Mouse (Mus musculus) left cerebral cortex, adult 2 months (tissue): ENCODE measurements around the gene Nubpl. TPM values are rescaled to one million over a fixed set of nuclear protein-coding genes. Genes with fewer than 3 reads are reported as not detected.

Experiments
- DNase-seq, 2 experiments: peaks; one replicate each; pipeline ENCODE4 v3.0.0; 2021 to 2022; ENCODE audit warnings: low spot score in 2 of 2, mixed read lengths in 1 of 2; ENCODE audit errors: extremely low spot score in 1 of 2
- H3K27ac ChIP-seq: fragments of 200-600 bp; 2 replicates; pipeline ENCODE4 v1.8.1; 2022
- H3K4me3 ChIP-seq: fragments of 200-600 bp; 2 replicates; pipeline ENCODE4 v1.8.1; 2022
- CTCF ChIP-seq: fragments of 200-600 bp; IDR thresholded peaks from 2 replicates; pipeline ENCODE4 v1.8.1; 2022; ENCODE audit warnings: antibody characterized with exemption, mild to moderate bottlenecking, moderate library complexity
- intact Hi-C: fragments of 180-260 bp; cut with DNase I; formaldehyde crosslinking; loops from one replicate; pipeline ENCODE4 v1.15.1; 2025
- total RNA-seq, 2 experiments: library from RNA; stranded (reverse); gene quantifications; 2 replicates each; pipeline ENCODE4 v1.2.3; 2021

The Nubpl gene
- total RNA-seq, 2 experiments from 2014 or later: 4.7 to 5.4 TPM

DNA sequence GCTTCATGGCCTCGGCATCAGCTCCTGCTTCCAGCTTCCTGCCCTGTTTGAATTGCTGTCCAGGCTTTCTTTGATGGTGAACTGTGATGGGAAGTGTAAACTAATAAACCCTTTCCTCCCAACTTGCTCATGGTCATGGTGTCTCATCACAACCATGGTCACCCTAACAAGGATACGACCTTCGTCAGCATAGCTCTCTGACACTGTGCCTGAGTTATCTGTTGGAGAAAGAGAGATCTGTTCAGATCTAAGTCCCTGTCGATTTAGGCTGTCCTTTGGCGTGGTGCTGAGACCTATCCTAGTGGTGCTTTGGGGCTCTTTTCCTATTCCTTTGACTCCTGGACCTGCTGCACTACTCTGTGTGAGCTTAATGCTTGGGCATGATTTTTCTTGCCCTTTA, 156.6 kb downstream of the Nubpl start:
- H3K4me3 ChIP-seq: no peak overlapping the region
- DNase-seq: no peak
- intact Hi-C loops: no loop called here
- TF ChIP-seq CTCF: no peak
- no peak overlapping the region for H3K27ac ChIP-seq

GRCm38 (mm10) chr12:52268131-52268530, 170.6 kb downstream of the Nubpl start:
- no peak for TF ChIP-seq CTCF
- no peak for DNase-seq
- intact Hi-C loops: no loop called here
- Histone ChIP-seq H3K27ac (no peak overlapping the region), H3K4me3 (no peak overlapping the region)

- no peak overlapping the region for H3K27ac ChIP-seq
- DNase-seq: no peak
- intact Hi-C loops: no loop called here
- no peak for TF ChIP-seq CTCF
- no peak overlapping the region for H3K4me3 ChIP-seq
Observed at GRCm38 (mm10) chr12:52272828-52273227, 175.3 kb downstream of the Nubpl start.

GRCm38 (mm10) chr12:52276320-52276719, 178.8 kb downstream of the Nubpl start:
- no peak for TF ChIP-seq CTCF
- H3K27ac ChIP-seq: no peak overlapping the region
- H3K4me3 ChIP-seq: no peak overlapping the region
- intact Hi-C loops: no loop called here
- no peak for DNase-seq

DNA sequence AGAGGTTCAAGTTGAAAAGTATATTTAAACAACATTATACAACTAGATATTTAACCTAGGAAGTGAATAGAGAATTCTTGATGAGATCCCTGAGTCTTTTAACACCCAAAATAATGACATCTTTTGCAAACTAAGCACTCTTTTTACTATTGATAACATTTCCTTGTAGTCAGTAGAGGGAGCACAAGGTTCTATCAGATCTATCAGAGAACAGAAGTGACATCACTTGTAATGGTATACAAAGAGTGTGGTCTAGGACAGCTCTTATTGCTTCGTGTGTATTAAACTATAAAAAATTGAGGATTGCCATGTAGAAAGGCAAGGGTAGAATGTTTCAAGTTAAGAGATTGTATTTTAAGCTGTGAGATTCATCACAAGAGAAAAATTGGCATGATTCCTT, 183.7 kb downstream of the Nubpl start:
- DNase-seq: no peak
- Histone ChIP-seq H3K4me3 (no peak overlapping the region), H3K27ac (no peak overlapping the region)
- intact Hi-C loops: no loop called here
- peak; percentile 35 for TF ChIP-seq CTCF

GRCm38 (mm10) chr12:52284471-52284870, 186.9 kb downstream of the Nubpl start:
- intact Hi-C loops: no loop called here
- DNase-seq: no peak
- no peak overlapping the region for H3K4me3 ChIP-seq
- no peak overlapping the region for H3K27ac ChIP-seq
- no peak; the same call in 1 of the 2 replicates for TF ChIP-seq CTCF

DNA sequence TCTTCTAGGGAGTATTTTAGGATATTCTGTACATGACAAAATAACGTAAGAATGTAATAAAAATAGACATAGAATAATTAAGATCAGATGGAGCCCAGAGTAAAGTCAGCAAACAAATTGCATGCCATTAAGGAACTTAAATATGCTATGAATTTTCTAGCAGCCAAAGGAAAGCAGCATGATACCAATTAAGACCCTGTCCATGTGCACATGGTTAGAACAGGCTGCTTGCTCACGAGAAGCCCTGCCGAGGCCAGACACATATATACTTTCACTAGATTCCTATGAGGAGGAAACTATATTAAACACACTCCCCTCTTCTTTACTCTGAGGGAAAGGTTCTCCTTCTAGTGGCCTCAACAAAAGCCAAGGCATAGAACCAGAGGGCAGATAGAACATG, 189.3 kb downstream of the Nubpl start:
- intact Hi-C loops: no loop called here
- Histone ChIP-seq H3K27ac (no peak overlapping the region), H3K4me3 (no peak overlapping the region)
- no peak for TF ChIP-seq CTCF
- no peak for DNase-seq

GRCm38 (mm10) chr12:52288537-52288936, 191.0 kb downstream of the Nubpl start:
- intact Hi-C loops: no loop called here
- TF ChIP-seq CTCF: no peak
- no peak for DNase-seq
- no peak overlapping the region for H3K4me3 ChIP-seq
- no peak overlapping the region for H3K27ac ChIP-seq

- DNase-seq: no peak
Observed at GRCm38 (mm10) chr12:52288941-52289567, 191.5 kb downstream of the Nubpl start.

GRCm38 (mm10) chr12:52289594-52289993, 192.1 kb downstream of the Nubpl start:
- no peak overlapping the region for H3K4me3 ChIP-seq
- no peak for DNase-seq
- no peak for TF ChIP-seq CTCF
- intact Hi-C loops: no loop called here
- no peak overlapping the region for H3K27ac ChIP-seq

More at GRCm38 (mm10) chr12:52288941-52289567, 191.5 kb downstream of the Nubpl start:
- intact Hi-C loops: no loop called here
- Histone ChIP-seq H3K27ac (peak overlapping the region; percentile 25; the same call in 1 of the 2 replicates), H3K4me3 (no peak overlapping the region)
- no peak for TF ChIP-seq CTCF

DNA sequence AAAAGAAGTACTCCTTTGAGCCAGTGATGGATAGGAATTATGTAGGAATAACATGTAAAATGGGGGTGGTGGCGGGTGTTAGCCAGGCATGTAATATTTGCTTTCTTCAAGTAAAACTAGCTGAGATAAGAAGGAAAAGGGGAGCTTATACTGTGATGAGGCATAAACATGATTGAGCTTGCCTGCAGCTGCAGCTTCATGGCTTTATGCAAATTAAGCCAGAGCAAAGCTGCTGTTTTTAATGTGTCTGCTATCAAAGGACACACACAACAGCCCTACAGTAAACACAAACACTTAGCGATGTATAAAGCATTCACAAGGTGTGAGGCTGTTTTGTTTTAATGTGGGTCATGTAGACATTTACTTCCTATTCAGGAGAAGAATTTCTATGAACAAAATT, 196.4 kb downstream of the Nubpl start:
- H3K27ac ChIP-seq: no peak overlapping the region
- intact Hi-C loops: no loop called here
- TF ChIP-seq CTCF: no peak

GRCm38 (mm10) chr12:52297988-52298387, 200.5 kb downstream of the Nubpl start:
- DNase-seq: no peak
- intact Hi-C loops: no loop called here
- no peak overlapping the region for H3K4me3 ChIP-seq
- H3K27ac ChIP-seq: no peak overlapping the region
- TF ChIP-seq CTCF: no peak

More for the DNA sequence above, 196.4 kb downstream of the Nubpl start:
- H3K4me3 ChIP-seq: no peak overlapping the region
- no peak for DNase-seq

GRCm38 (mm10) chr12:52298683-52299082, 201.1 kb downstream of the Nubpl start:
- no peak for DNase-seq
- Histone ChIP-seq H3K4me3 (no peak overlapping the region), H3K27ac (no peak overlapping the region)
- TF ChIP-seq CTCF: no peak
- intact Hi-C loops: no loop called here

GRCm38 (mm10) chr12:52302961-52303360, 205.4 kb downstream of the Nubpl start:
- TF ChIP-seq CTCF: no peak
- H3K27ac ChIP-seq: no peak overlapping the region
- DNase-seq: no peak
- intact Hi-C loops: no loop called here
- H3K4me3 ChIP-seq: no peak overlapping the region
